Mouse (Mus musculus) c-Kit-positive CD71-positive TER-119-positive erythroid progenitor cells, embryonic 14.5 days (primary cell): ENCODE results near the gene Nadk2.

Experiments
- DNase-seq: peaks from one replicate; pipeline ENCODE4 v3.0.0-alpha.2; 2013; ENCODE audit warnings: low spot score

Nadk2 gene

GRCm38 (mm10) chr15:9087895-9088682 lies 17.0 kb downstream of the Nadk2 start:
- no peak for DNase-seq

GRCm38 (mm10) chr15:9088683-9089072 lies 17.6 kb downstream of the Nadk2 start:
- no peak for DNase-seq

GRCm38 (mm10) chr15:9089136-9089720 lies 18.2 kb downstream of the Nadk2 start:
- no peak for DNase-seq

- no peak for DNase-seq
These were observed 19.6 kb downstream of the Nadk2 start for GRCm38 (mm10) chr15:9090662-9091061.

- DNase-seq = peak; percentile 13
These were observed 22.7 kb downstream of the Nadk2 start for GRCm38 (mm10) chr15:9093598-9094365.

- DNase-seq = peak; percentile 42
These were observed 23.3 kb downstream of the Nadk2 start for GRCm38 (mm10) chr15:9094366-9094750.

GRCm38 (mm10) chr15:9096865-9097264 lies 25.8 kb downstream of the Nadk2 start:
- DNase-seq = no peak

- DNase-seq = no peak
These were observed 29.5 kb downstream of the Nadk2 start for GRCm38 (mm10) chr15:9100446-9101077.

- no peak for DNase-seq
These were observed 35.4 kb downstream of the Nadk2 start for GRCm38 (mm10) chr15:9106303-9107074.

GRCm38 (mm10) chr15:9110526-9111347 lies 39.7 kb downstream of the Nadk2 start:
- DNase-seq = no peak

- no peak for DNase-seq
These were observed 40.6 kb downstream of the Nadk2 start for GRCm38 (mm10) chr15:9111648-9112047.

- no peak for DNase-seq
These were observed 42.5 kb downstream of the Nadk2 start for GRCm38 (mm10) chr15:9113556-9113955.

- DNase-seq = no peak
These were observed 43.1 kb downstream of the Nadk2 start for GRCm38 (mm10) chr15:9114131-9114530.

GRCm38 (mm10) chr15:9114599-9114998 lies 43.5 kb downstream of the Nadk2 start:
- DNase-seq = no peak

- DNase-seq = no peak
These were observed 47.8 kb downstream of the Nadk2 start for GRCm38 (mm10) chr15:9118852-9119251.

GRCm38 (mm10) chr15:9120081-9120480 lies 49.0 kb downstream of the Nadk2 start:
- DNase-seq = peak; percentile 55

GRCm38 (mm10) chr15:9122989-9123388 lies 51.9 kb downstream of the Nadk2 start:
- no peak for DNase-seq

GRCm38 (mm10) chr15:9124856-9125255 lies 53.8 kb downstream of the Nadk2 start:
- no peak for DNase-seq

- no peak for DNase-seq
These were observed 56.2 kb downstream of the Nadk2 start for GRCm38 (mm10) chr15:9127051-9127791.
